Mouse (Mus musculus) mouse trophoblast stem cell (cell line): ENCODE data around the gene Sh3gl3.

Experiments used
- in situ Hi-C, 2 experiments: fragments of 300-500 bp; cut with MseI, MboI; formaldehyde crosslinking; loops; 2 replicates in 1 of 2; 3 replicates in 1 of 2; pipeline ENCODE4 v1.15.1; 2025

Gene Sh3gl3

GRCm38 (mm10) chr7:82173540-82173939, at the start of gene Sh3gl3:
TSS of gene Sh3gl3 (plus strand) at chr7:82173840.
- in situ Hi-C loops, result no loop called here

GRCm38 (mm10) chr7:82138196-82138595, 35.4 kb upstream of the Sh3gl3 start:
- in situ Hi-C loops, result no loop called here

- in situ Hi-C loops, result no loop called here
Observed at GRCm38 (mm10) chr7:82147151-82147550, 26.5 kb upstream of the Sh3gl3 start.

- in situ Hi-C loops, result no loop called here
Observed at GRCm38 (mm10) chr7:82164681-82165080, 9.0 kb upstream of the Sh3gl3 start.

GRCm38 (mm10) chr7:82174571-82175326, 1.1 kb downstream of the Sh3gl3 start:
- in situ Hi-C loops, result no loop called here

GRCm38 (mm10) chr7:82175327-82175721, 1.7 kb downstream of the Sh3gl3 start:
- in situ Hi-C loops, result no loop called here

GRCm38 (mm10) chr7:82176192-82176591, 2.6 kb downstream of the Sh3gl3 start:
- in situ Hi-C loops, result no loop called here

- in situ Hi-C loops, result no loop called here
Observed at GRCm38 (mm10) chr7:82177336-82177735, 3.7 kb downstream of the Sh3gl3 start.

- in situ Hi-C loops, result no loop called here
Observed at GRCm38 (mm10) chr7:82180919-82181318, 7.3 kb downstream of the Sh3gl3 start.

- in situ Hi-C loops, result no loop called here
Observed at GRCm38 (mm10) chr7:82182781-82183180, 9.1 kb downstream of the Sh3gl3 start.

- in situ Hi-C loops, result no loop called here
Observed at GRCm38 (mm10) chr7:82191604-82192003, 18.0 kb downstream of the Sh3gl3 start.

- in situ Hi-C loops, result no loop called here
Observed at GRCm38 (mm10) chr7:82192512-82192911, 18.9 kb downstream of the Sh3gl3 start.

- in situ Hi-C loops, result no loop called here
Observed at GRCm38 (mm10) chr7:82203111-82203510, 29.5 kb downstream of the Sh3gl3 start.

- in situ Hi-C loops, result no loop called here
Observed at GRCm38 (mm10) chr7:82204014-82204784, 30.6 kb downstream of the Sh3gl3 start.

- in situ Hi-C loops, result no loop called here
Observed at GRCm38 (mm10) chr7:82204975-82205374, 31.3 kb downstream of the Sh3gl3 start.

- in situ Hi-C loops, result no loop called here
Observed at GRCm38 (mm10) chr7:82206787-82207186, 33.1 kb downstream of the Sh3gl3 start.

- in situ Hi-C loops, result no loop called here
Observed at GRCm38 (mm10) chr7:82221380-82221933, 47.8 kb downstream of the Sh3gl3 start.

GRCm38 (mm10) chr7:82223906-82224846, 50.5 kb downstream of the Sh3gl3 start:
- in situ Hi-C loops, result no loop called here

GRCm38 (mm10) chr7:82233201-82233600, 59.6 kb downstream of the Sh3gl3 start:
- in situ Hi-C loops, result no loop called here

GRCm38 (mm10) chr7:82234010-82234897, 60.6 kb downstream of the Sh3gl3 start:
- in situ Hi-C loops, result no loop called here

GRCm38 (mm10) chr7:82234898-82235290, 61.3 kb downstream of the Sh3gl3 start:
- in situ Hi-C loops, result no loop called here
